Mouse (Mus musculus) liver, embryonic 14.5 days (tissue): Measurements from ENCODE around the gene Ramp2.

Experiments used
- CTCF ChIP-seq: IDR thresholded peaks from 2 replicates; pipeline ENCODE4 v1.5.1; 2016; ENCODE audit warnings: antibody characterized with exemption, low read depth, control low read depth
- EP300 ChIP-seq: IDR thresholded peaks from 2 replicates; pipeline ENCODE4 v1.6.1; 2016; ENCODE audit warnings: antibody characterized with exemption, low read depth

DNA sequence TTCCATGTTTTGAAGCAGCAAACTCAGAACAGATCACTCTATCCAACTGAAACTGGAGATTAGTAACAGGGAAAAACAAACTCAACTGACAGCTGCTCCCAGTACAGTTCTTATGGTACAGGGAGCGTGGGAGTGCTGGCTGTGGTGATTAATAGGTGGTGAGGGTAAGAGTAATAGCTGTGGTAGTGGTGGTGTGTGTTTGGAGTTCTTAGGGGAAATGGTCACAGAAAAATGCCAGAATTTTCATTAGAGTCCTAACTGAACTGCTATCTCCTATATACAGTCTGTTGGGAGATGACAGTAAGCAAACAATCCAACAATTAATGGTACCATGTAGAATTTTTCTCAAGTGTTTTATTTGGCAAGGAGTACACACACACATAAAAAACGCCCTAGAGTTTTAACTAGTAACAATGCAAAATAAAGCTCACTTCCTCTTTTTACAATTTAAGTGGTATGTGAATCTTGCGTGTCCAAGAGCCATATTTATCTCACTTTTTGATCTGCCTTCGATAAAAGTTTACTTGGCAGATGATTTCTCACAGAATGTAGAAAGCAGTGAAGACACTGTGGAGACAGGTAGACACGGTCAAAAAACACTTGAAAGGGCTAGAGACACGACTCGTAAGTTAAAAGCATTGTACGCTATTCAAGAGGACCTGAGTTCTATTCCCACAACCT, 24.4 kb upstream of the Ramp2 start:
- no peak for TF ChIP-seq CTCF
- no peak for TF ChIP-seq EP300
